Mouse (Mus musculus) B cell, adult 2 months (primary cell): ENCODE data around the gene Megf11.
"Not testable (repeated sequence)": the region's sequence is repeated elsewhere in the genome, so short reads cannot be mapped to it uniquely, and the experiment has no call there.

Source experiments
- DNase-seq, 2 experiments: peaks; one replicate each; pipeline ENCODE4 v3.0.0; 2022

The Megf11 gene

DNA sequence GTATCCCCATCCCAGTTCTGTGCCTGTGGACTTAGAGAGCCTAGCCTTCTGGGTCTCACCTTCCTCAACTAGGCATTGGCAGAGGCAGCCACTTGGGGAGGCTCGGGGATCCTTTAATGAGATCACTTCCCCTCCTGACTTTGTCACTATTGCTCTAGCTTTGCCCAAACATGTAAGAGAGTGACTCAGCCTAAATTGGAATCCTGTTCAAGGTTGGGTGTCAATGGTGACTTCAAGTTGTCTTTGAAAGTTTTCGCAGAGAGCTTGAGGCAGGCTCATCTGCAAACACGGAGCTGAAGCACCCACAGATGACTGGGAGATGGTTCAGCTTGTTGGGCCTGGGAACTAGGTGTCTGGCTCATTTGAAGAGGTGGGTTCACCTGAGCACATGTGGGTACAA lies 85.9 kb downstream of the Megf11 start:
- no peak for DNase-seq

DNA sequence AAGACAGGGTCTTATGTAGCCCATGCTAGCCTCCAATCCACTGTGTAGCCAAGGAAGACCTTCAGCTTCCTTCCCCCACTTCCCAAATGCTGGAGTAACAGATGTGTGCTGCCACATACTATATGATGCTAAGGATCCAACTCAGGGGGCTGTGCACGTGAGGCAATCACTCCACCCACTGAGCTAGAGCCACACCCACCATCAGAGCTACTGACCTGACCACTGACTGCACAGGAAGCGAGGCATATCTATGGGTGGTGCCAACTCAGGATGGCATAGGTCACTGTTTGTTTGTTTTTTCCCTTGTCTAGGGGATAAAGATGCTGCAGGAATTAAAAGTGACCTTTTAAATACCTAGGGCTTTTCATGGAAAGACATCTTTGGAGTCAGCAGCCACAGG lies 86.7 kb downstream of the Megf11 start:
- DNase-seq: no peak

DNA sequence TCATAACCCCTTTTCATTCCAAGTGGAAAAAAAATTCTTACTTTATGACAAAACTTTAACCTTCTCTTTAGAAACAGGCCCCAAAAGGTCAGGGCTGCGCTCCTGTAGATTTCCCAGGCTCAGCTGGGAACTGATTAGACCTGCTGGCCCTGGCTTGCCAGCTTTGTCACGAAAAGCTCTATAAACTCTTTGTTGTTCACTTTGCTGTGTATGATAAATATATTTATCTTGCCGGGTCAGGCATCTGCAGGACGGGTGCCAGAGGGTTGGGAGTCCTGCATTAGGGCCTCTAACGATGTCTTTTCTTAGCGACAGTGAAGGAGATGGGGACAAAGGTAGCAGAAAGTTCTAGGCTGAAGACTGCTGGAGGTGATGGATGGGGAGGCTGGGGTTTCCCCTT lies 87.3 kb downstream of the Megf11 start:
- no peak for DNase-seq

DNA sequence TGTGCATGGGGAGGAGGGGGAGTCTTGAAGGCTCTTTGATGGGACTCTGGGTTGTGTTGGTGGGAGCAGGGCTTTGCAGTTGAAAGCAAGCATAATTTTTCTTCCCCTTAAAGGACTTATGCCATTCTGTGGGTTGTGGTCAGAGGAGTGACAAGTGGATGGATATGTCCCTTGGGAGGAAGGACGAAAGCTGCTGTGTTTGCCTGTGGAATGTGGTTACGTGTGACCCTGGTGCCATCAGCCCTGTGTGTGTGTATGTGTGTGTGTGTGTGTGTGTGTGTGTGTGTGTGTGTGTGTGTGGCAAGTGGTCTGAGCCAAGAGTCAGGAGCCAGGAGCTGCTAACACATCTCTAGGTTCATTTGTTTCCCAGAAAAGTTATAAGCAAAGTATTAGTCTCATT lies 87.7 kb downstream of the Megf11 start:
- DNase-seq: no peak

DNA sequence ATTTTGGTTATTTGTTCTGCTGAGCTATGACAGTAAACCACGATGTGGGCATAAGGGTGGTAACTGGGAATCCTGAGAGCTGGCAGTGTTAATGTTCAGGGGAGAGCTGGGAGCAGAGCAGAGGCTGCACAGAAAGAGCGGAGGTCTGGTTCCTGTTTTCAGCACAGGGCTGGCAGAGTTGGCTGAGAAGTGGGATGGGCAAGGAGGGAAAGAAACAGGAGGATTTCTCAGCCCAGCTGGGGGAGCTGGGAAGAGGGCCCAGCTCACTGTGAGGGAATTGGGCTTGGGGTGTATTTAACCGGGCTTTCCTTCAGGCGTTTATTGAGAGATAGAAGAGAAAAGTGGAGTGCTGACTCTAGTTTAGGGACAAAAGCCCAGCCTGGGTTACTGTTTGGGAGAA lies 88.3 kb downstream of the Megf11 start:
- no peak for DNase-seq

DNA sequence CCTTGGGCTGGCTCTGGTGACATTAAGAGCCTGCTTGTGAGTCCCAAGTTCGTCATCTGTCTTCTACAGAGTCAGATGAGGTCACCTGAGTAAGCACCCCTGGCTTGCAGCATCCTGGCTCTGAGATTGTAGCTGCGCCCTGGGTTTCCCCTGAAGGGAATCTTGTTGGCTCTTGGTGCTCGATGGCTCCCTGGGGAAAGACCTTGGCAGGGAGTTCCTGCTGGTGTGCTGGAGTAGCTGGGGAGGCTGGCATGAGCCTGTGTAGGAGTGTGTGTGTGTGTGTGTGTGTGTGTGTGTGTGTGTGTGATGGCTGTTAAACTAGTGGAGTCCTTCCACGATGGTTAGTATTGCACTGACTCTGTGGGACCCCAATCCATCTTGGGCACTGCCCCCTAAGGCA lies 88.7 kb downstream of the Megf11 start:
- no peak for DNase-seq

DNA sequence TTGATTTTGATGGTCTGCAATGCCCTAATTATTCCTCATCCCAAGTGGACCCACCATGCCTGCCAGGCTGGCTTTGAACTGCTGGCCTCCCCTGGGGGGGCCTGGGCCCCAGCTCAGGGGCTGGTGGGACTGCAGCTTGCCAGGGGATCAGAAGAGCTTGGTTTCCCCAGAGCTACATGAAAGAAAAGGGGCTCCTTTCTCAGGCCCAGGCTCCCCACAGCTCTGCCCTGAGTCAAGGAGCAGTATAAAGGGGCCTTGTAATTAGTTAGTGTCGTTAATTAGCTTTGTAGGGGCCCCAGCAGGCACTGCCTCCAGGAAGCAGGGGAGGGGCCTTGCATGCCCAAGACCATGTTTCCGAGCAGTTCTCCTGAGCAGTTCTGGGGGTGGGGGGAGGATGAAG lies 90.5 kb downstream of the Megf11 start:
- DNase-seq: no peak

DNA sequence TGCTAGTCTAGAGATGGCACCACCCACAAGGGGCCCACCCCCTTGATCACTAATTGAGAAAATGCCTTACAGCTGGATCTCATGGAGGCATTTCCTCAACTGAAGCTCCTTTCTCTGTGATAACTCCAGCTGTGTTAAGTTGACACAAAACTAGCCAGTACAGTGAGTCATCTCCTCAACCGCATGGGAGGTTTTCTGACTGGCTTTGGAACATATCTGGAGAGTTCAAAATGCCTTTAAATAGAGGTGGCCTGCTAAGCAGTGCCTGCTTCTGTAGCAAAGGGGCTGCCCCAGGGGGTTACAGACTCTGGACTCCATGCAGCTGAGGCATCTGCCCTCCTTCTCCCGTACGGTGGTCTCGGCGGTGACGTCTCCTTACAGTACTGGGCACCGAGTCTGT lies 92.0 kb downstream of the Megf11 start:
- DNase-seq: not testable (repeated sequence)

DNA sequence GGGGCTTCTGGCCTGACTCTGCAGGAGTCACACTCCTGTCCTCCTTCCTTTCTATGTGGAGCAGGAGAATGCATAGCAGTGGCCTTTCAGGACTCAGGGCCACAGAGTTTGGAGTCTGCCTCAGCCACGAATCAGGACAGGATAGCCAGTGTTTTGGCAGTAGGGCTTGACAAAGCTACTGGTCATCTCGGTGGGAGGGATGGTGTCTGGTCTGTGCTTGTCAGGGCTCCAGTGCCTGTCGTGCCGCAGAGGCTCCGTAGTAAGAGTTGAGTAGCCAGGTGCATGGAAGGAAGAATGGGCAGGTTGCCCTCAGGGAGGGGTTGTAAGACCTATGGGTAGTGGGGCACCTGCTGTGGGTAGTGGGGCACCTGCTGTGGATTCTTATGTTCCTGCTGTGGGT lies 96.7 kb downstream of the Megf11 start:
- DNase-seq: no peak

DNA sequence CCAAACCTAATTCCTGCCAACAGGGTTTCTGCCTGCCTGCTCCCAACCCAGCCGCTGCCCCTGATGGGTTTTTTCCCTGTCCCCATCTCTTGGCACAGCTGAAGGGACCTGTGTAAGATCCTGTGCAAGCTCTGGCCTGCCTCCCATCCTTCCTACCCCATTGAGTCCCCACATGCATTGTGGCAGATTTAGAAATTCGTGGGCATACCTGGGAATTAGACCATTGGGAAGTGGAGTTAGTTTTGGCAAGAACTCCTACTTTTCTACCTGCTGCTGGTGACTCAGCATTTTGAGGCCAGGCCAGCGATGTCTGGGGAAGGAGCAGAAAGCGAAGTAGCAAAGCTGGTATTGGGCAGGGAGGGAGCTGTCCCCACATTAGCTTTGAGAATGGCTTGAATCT lies 102.0 kb downstream of the Megf11 start:
- DNase-seq: no peak

DNA sequence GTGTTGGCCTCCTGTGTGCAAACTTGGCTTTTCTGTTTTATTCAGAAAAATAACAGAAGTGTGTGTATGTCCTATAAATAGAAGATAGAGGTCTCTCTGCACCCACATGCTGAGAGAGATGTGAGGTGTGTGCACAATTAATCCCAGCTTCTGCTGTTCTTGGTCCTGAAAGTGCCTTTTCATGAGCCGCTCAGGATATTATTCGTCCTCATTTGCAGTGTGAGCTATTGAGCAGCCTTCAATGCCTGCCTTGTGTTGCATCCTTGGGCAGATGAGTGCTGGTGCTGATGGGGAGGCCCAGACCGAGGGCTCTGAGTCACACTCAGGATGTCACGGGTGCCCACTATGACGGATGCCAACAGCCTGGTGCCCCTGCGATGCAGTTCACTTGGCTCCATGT lies 109.2 kb downstream of the Megf11 start:
- DNase-seq: no peak

DNA sequence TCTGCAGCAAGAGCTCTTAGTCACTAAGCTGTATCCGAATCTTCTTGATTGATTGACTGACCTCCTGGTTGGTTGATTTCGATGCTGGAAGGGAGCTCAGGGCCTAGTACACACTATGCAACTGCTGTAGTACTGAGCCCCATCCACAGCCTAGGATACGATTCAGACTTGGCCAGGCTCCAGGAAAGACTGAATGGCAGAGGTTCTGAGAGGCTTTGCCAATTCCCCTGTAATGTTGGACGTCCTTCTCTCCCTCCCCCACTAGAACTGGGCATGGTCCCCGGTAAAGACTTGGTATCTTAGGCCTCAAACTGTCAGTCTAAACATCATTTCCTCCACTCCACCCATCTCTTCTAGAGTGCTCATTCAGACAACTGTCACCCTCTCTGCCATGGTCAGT lies 113.5 kb downstream of the Megf11 start:
- DNase-seq: no peak

DNA sequence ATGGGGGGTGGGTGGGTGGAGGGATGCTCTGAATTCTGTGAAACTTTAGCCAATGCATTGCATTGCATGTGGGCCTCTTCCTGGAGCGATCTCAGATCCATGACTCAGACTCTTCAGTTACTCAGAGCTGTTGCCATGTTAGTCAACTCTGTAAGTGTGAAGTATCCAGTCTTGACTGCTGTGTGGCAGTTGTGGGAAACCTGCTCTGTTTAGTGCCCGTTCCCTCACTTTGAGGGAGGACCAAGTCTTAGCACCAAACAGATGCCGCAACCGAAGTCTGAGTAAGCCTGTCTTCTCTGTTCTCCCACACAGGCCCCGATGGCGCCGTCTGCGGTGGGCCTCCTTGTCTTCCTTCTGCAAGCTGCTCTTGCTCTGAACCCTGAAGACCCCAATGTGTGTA lies 115.8 kb downstream of the Megf11 start:
- DNase-seq: no peak

DNA sequence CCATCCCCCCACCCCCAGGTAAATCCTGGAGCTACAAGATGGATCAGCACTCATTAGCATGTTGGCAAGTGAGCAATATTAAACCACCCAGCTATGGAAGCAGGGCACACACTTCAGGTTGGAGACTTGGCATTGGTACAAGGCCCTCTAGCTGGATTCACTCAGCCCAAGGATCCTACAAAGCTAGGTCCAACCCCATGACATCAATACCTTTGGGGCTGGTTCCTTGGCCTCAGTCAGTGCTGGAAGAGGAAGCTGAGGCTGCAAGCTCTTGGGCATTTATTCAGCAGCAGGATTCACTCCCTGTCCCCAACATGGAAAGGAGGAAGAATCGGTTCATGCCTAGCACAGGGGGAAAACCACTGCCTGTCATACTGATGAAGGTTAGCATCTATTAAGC lies 118.6 kb downstream of the Megf11 start:
- no peak for DNase-seq

DNA sequence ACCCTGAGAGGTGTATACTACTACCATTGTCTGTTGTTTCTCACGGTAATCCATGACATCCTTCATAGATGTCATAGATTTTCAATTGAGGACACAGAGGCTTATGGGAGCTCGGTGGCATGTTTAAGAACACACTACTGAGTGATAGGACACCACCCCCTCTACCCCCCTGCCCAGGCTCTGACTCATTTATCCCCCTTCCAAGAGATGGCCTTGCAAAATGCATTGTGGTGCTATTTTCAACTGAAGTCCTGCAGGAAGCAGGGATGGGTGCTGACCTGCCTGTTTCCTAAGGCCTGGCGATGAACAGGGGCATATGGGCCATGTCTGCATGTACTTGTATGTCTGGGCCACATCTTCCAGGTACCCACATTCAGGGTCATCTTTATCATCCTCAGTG lies 119.0 kb downstream of the Megf11 start:
- DNase-seq: no peak

DNA sequence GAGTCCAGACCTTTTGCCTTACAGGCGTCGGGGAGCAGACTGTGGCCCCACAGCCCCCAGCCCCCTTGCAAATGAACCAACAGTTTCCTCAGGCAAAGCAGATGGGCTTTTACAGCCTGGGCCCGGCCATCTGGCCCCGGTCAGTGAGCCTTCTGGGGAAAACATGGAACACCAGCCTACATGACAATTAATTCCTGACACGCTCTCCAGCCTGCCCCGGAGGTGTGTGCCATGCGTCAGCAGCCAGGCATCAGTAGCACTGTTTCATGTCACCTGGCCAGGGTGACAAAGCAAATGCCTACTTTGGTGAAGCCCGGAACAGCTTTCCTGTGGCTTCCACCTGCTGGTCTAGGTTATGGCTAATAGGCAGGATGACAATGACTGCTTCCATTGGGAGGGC lies 119.5 kb downstream of the Megf11 start:
- DNase-seq: no peak

DNA sequence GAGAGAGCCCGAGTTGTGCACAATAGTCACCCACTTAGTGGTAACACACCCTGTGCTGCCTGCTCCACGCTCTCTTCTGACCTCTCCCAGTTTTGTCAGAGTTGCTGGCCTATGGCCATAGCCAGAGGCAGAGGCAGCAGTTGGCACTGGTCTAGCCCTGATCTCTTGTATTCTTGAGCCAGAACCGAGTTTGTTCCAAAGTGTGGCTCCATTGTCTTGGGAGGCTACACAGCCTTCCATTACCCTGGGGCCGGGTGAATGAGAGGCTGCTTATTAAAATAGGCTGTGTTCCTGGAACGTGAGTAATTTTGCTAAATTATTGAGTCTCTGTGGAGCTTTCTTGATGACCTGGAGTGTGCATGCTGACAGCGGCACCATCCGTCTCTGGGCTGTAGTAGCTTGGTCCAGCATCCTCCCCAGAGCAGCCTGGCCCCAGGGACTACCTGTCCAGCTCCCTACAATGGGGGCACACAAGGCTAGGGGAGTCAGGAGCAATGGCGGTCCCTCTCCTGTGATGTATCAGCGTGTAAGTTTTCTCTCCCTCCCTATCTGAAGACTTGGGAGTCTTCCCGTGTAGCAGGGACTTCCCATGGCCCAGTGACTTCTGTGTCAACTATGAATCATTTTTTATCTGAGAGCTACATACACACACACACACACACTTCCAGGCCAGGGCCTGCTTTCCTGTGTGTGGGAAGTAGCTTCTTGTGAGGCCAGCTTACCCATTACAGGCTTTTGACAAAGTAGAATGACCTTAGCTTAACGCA lies 121.2 kb downstream of the Megf11 start:
- DNase-seq: no peak

DNA sequence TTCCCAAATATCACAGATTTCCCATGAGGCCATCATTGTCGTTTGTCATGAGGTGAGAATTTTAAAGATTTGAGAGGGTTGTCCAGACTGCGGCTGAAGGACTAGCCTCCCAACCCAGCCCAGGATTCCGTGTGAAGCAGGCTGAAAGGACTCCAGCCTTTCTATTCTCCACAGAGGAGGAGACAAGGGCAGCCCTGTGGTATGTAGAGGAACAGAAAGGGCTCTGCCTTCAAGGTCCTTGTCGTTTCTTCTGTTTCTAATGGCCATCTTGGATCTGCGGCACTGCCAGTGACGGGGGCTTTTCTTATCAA lies 121.7 kb downstream of the Megf11 start:
- no peak for DNase-seq

DNA sequence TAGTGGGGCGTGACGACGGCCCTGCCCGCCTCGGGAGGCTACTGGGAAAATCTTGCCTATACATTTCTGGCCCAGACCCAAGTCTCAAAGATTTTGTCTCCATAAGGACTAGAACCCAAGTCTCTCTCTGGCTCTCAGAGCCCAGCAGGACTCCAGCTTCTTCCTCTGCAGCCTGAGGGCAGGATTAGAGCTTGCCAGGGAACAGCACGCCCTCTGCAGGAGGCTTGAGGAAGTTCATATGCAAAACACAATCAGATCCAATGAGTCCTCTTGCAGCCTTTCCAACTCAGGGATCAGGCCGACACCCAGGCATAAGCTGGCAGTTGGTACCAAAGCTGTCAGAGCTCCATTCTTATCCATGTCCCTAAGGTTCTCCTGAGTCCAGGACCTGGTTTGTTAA lies 122.6 kb downstream of the Megf11 start:
- no peak for DNase-seq

DNA sequence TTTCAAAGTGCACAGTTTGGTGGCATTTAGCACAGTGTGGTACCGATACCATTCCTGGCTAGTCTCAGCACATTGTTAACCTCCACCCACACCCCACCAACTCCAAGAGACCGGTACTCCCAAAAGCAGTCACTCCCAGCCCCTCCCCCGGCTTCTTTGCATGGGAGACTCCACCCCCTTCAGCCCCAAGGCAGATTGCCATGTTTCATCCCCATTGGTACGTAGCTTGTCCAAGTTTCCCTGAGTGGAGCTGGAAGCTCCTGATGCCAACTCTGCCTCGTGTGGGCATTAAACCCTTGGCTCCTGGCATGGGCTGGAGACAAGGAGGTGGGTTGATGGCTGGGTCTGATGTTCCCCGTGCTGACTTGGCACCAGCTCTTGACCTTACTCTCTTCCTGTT lies 129.4 kb downstream of the Megf11 start:
- DNase-seq: no peak

DNA sequence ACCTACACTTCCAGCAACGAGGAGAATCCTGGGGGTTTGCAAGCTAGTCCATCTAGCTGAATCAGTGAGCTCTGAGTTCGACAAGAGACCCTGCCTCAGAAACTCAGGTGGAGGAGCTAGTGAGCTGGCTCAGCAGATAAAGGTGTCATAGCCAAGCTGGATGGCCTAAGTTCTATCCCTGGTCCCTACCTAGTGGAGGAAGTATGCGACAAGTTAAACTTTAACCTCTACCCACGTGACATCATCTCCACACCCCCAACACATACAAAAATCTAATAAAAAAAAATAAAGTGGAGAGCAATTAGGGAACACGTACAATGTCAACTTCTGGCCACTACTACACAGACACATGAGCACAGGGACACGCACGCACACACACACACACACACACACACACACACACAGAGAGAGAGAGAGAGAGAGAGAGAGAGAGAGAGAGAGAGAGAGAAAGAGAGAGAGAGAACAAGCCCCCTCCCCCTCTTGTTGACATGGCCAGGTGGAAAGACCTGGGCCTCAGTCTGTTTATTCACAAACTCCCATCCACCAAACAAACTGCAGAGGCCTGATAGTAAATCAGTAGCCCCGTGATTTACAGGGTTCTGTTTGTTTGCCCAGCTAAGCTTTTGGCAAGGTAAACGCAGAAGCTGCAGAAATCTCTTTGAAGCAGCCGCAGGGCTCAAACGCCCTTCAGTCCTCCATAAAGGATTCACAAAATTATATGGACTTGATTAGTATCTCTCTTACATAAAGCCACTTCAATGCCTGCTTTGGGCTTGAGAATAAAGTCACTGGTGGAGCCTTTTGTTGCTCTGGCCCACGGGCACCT lies 134.7 kb downstream of the Megf11 start:
- DNase-seq: no peak

DNA sequence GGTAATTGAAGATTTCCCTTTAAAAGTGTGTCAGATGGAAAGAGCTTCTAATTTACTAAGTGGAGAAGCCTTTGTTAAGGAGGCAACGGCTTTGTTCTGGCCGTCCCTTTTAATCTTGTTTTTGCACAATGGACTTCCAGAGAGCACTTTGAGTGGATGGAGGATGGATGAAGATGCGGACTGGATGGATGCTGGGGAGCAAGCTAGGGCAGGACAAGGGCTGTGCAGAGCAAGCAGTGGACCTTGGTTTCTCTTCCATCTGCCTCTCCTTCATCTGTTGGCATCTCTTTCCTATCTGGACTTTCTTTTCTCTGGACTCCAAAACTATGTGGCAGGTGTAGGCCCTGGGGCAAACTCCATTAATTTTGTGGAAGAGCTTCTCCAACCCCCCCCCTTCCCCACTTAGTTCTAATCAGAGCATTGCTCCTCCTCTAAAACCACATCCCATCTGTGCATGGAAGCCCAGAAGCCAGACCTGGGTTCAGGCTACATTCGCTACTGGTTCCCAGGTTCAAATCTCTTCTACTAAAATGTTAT lies 135.4 kb downstream of the Megf11 start:
- no peak for DNase-seq

DNA sequence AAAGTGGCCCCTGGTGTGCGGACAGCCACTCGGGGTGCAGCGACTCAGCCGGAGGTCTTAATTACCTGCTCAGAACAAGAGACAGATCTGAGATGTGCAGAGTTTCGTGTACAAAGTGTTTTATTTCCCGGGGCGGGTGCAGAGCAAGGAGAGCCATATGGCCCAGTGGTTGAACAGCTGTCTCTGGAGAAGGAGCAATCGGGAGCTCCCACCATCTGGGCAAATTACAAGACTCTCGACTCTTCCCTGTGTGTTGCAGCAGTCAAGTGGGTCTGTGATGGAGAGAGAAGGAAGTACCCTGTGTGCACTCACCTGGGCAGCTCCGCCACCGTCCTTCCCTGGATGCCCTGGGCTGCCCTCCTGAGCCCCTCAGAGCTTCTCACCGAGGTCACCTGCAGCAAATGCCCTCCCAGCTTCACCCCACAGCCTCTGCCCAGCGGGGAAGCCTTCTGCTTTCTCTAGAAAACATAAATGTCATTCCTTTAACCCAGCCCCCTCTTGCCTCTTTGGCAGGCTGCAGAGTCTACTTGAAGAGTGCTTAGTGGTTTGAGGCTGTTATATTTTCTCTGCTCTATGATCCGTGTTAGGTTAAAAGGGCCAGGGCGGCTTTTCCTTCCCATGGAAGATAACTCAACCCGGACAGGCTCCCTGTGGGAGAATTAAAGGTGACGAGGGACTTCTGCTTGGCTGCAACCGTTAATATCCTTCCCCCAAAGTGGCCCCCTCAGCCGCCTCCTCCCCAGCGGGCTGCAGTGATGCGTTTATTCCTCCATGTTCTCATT lies 138.0 kb downstream of the Megf11 start:
- no peak for DNase-seq

DNA sequence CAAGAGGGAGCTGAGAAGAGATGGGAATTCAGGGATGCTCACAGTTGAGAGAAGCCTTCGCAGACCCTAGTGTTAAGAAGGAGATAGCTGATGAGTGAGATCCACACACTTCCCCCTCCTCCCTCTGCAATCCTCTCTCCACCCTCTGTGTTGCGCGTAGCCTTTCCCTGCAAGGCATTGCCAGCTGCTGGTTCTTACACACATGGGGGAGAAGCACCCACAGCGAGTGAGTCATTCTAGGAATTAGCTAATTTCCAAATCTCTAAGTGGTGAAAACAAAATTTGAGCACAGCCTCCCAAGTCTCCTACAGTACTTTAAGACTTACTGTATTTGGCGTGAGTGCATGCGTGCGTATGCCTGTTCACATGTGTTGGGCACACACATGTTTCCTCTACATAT lies 142.6 kb downstream of the Megf11 start:
- no peak for DNase-seq
